Mouse (Mus musculus): ENCODE data around the gene Ptrhd1.

The Ptrhd1 gene

DNA sequence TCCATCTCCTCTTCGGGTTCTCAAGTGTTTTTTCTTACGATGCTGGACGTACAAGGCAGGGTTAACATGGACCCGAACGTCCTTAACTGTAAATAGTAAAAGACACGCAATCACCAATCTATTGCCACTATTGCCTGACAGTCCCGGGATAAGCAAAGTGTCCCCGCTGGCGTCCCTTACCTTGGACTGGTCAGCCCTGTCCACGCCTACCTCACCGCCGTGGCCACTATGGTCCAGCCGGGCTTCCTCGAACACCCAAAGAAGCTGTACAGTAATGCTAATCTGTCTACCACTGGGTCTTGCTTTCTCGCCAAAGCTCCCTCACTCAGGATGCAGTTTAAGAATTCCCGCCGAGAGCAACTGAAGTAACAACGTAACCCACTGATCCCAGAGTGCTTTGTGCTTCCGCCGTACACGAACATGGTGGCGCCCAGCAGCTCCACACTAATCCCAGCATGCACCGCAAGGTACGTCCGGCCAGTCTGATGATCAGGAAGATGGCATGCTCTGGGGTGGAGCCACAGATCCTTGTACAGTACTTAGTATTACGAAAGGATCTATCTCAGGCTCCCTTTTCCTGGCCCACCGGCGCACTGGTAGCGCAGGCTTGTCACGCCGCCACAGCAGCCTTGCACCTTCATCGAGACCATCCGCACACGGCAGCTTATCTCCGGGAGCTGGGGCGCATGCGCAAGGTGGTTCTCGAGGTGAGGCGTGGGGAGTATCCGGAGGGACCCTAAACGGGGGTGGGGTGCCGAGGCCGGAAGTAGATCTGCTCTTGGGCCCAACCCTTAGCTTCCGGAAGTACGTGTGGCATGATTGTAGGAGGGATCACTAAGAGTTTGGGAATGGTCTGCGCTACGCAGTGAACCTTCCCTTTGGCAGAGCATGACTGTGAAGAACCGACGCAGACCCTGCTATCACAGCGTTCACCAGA is at the start of gene Ptrhd1, which contains the start of gene Cenpo:
Gene Ptrhd1 (plus strand): TSS at position 456 of the 937 bp plus-strand sequence.
Gene Cenpo (minus strand): TSS at position 723 of the 937 bp plus-strand sequence.
- H3K27me3 ChIP-seq (ENCODE audit: control insufficient read depth, insufficient read depth, low read length, poor library complexity, severe bottlenecking): no peaks in the 10 kb centered on the region
- DNase-seq (ENCODE audit: low read depth, low spot score): peak; percentile 97
- no peaks in the 10 kb centered on the region for H3K36me3 ChIP-seq (ENCODE audit: control insufficient read depth, insufficient read depth, low read length, poor library complexity, severe bottlenecking)

DNA sequence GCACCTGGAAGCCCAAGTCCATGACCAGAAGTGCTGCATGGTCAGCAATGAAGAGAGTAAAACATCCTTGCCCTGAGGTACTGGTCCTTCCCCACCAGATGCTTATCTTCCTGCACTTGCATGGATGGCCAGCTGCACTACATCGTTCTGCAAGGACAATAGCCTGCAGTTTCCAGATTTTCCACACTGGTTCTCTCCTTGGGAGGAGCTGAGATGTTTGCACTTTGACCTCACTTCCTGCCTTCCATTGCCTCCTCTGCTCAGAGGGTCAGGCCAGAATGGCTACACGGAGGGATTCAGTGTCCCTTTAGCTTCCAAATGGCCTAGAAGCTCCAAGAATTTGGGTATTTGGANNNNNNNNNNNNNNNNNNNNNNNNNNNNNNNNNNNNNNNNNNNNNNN is 49.2 kb upstream of the Ptrhd1 start:
- H3K36me3 ChIP-seq (ENCODE audit: control insufficient read depth, insufficient read depth, low read length, poor library complexity, severe bottlenecking): no peaks in the 10 kb centered on the region
- H3K27me3 ChIP-seq (ENCODE audit: control insufficient read depth, insufficient read depth, low read length, poor library complexity, severe bottlenecking): no peaks in the 10 kb centered on the region
- no peak for DNase-seq (ENCODE audit: low read depth, low spot score)

DNA sequence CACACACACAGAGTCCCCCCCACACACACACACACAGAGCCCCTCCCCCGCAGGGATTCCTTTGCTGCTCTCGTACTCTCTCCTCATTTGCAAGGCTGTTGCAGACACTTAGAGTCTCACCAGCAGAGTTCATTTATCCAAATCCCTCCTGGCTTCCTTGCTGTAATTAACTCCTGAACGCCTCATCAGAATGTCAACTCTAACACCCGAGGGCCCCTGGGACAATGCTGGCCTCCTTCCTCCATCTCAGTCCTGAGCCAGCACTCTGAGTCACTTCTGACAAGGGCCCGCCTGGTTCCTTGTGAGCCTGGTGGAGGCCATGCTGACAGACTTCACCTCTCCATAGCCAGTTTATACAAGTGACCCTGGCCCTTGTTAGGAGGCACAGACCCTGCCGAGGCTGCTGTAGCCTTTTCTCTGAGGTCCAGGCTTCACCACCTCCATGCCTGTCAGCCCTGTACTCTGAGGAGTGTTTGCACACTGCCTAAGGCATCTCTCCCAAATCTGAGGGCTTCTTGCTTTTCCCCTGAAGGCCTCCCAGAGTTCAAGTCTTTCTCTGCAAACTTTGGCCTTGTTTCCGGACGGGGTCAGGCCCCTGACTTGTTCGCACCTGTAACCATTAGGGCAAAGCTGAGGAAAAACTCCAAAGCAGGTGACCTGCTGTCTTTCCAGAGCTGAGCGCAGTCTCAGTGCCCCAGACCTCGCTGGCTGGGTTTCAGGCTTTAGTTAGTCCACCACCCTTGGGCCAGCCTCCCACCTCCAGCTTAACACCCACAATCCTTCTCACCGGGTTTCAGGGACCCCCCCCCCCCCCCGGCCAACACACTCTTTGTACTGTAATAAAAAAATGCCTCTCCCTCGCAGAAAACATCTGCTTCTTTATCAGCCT is 45.4 kb upstream of the Ptrhd1 start:
- H3K27me3 ChIP-seq (ENCODE audit: control insufficient read depth, insufficient read depth, low read length, poor library complexity, severe bottlenecking): no peaks in the 10 kb centered on the region
- no peak for DNase-seq (ENCODE audit: low read depth, low spot score)
- no peaks in the 10 kb centered on the region for H3K36me3 ChIP-seq (ENCODE audit: control insufficient read depth, insufficient read depth, low read length, poor library complexity, severe bottlenecking)

DNA sequence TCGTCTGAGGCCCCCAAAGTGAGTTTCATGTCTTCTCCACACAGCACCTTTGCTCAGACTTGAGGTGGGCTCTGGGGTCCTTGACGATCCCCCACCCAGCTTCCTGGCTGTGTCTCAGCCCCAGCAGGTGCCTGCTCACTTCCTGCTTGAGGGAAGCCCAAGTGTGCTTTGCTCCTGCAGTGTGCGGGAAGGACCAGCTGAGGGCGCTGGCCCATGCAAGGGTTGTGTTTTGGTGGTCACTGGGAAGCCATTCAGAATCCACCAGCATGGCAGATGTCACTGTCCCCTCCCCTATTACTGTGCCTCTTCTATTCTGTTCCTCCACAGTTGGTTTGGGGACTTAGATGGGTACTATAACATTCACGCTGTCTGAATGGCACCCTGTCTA is 44.8 kb upstream of the Ptrhd1 start:
- Histone ChIP-seq H3K36me3 (ENCODE audit: control insufficient read depth, insufficient read depth, low read length, poor library complexity, severe bottlenecking) (no peaks in the 10 kb centered on the region), H3K27me3 (ENCODE audit: control insufficient read depth, insufficient read depth, low read length, poor library complexity, severe bottlenecking) (no peaks in the 10 kb centered on the region)
- peak; percentile 27 for DNase-seq (ENCODE audit: low read depth, low spot score)

DNA sequence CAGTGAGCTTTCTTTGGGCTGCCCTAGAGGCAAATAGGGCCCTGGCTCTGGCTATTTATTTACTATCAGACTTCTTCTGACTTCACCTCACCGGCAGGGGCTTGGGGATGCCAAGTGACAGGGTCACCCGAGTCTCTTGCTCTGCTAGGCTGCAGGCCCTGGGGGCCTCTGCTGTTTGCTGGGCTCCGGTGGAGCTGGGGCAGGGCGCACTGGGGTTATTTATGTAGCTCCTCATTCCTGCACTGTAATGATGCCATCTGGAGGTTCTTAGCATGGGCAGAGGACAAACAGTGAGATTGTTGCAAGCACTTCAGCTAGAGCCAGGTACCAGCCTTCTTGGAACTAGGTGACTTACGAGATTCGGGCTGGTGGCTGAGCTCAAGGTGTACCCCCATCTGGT is 41.3 kb upstream of the Ptrhd1 start:
- no peaks in the 10 kb centered on the region for H3K36me3 ChIP-seq (ENCODE audit: control insufficient read depth, insufficient read depth, low read length, poor library complexity, severe bottlenecking)
- DNase-seq (ENCODE audit: low read depth, low spot score): no peak
- no peaks in the 10 kb centered on the region for H3K27me3 ChIP-seq (ENCODE audit: control insufficient read depth, insufficient read depth, low read length, poor library complexity, severe bottlenecking)

DNA sequence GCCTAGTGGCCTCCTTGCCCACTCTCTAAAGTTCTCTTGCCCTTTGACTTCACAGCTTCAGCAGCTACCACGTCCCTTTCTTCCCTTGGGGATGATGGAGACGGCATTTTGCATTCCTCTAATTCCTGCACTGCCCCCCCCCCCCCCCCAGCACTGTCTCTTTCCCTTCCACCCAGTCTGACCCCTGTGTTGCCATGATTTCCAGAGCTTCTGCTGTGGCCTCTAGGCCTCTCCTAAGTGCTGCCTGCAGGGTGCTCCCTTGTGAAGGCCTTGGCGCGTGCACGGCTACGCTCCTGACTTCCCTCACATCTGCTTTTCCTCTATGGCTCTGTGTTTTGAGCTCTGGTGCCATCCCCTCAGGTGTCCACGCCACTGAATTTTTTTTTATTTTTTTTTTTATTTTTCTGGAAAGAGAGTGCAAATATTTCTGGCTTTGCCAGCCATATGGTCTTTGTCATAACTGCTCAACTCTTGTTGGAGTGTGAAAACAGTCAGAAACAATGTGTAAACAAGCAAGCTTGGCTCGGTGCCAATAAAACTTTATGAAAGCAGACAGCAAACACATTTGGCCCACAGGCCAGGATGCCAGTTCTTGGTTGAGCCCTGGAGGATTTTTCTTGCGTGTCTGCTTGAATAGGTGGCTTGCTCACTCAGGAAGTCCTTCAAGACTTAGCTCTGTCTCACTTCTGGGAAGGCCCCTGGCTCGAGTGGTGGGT is 40.6 kb upstream of the Ptrhd1 start:
- Histone ChIP-seq H3K36me3 (ENCODE audit: control insufficient read depth, insufficient read depth, low read length, poor library complexity, severe bottlenecking) (no peaks in the 10 kb centered on the region), H3K27me3 (ENCODE audit: control insufficient read depth, insufficient read depth, low read length, poor library complexity, severe bottlenecking) (no peaks in the 10 kb centered on the region)
- no peak for DNase-seq (ENCODE audit: low read depth, low spot score)

DNA sequence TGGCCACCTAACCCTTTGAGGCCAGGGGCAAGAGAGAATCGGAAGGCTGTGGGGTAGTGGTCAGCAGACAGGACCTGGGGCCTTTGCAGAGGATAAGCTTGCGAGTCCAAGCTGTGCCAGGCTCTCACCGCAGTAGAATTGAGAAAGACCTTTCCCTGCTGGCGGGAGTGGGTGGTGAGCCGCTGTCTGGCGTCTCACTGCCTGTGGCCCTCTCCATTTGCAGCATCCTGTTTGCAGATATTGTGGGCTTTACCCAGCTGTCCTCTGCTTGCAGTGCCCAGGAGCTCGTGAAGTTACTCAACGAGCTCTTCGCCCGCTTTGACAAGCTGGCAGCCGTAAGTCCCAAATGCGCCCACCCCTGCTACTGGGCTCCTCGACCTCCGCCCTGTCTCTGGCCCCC is 39.2 kb upstream of the Ptrhd1 start:
- H3K36me3 ChIP-seq (ENCODE audit: control insufficient read depth, insufficient read depth, low read length, poor library complexity, severe bottlenecking): no peaks in the 10 kb centered on the region
- no peaks in the 10 kb centered on the region for H3K27me3 ChIP-seq (ENCODE audit: control insufficient read depth, insufficient read depth, low read length, poor library complexity, severe bottlenecking)
- no peak for DNase-seq (ENCODE audit: low read depth, low spot score)

DNA sequence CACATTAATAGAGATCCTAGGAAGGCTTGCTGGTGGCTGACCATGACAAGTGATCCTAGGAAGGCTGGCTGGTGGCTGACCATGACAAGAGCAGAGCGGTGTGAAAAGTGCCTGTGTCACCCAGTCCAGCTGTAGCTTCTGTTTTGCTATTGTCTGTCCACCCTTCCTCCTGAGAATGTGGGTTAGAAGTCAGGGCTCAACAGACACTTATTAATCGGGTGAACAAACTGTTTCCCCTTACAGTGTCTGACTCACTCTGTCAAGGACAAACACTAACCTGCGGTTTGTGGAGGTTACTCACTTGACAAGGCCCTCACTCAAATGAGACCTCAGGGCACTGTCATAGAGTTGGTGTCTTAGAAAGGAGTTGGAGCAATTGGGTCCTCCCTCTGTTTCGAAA is 35.1 kb upstream of the Ptrhd1 start:
- Histone ChIP-seq H3K36me3 (ENCODE audit: control insufficient read depth, insufficient read depth, low read length, poor library complexity, severe bottlenecking) (no peaks in the 10 kb centered on the region), H3K27me3 (ENCODE audit: control insufficient read depth, insufficient read depth, low read length, poor library complexity, severe bottlenecking) (no peaks in the 10 kb centered on the region)
- no peak for DNase-seq (ENCODE audit: low read depth, low spot score)

DNA sequence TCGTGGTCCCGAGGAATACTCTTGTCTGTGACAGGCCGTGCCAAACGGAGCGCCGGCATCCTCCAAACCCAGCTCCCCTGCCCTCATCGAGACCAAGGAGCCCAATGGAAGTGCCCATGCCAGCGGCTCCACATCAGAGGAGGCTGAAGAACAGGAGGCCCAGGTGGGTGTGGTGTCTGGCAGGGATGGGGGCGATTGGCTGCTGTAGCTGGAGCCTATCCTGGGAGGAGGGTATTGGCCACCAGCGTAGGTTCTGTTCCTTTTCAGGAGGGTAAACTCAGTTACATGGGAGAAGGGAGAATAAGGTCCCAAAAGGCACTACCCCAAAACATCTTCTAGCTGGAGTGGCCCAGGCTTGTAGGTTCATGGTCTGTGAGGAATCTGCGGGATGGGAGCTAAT is 34.6 kb upstream of the Ptrhd1 start:
- no peak for DNase-seq (ENCODE audit: low read depth, low spot score)
- no peaks in the 10 kb centered on the region for H3K36me3 ChIP-seq (ENCODE audit: control insufficient read depth, insufficient read depth, low read length, poor library complexity, severe bottlenecking)
- H3K27me3 ChIP-seq (ENCODE audit: control insufficient read depth, insufficient read depth, low read length, poor library complexity, severe bottlenecking): no peaks in the 10 kb centered on the region

DNA sequence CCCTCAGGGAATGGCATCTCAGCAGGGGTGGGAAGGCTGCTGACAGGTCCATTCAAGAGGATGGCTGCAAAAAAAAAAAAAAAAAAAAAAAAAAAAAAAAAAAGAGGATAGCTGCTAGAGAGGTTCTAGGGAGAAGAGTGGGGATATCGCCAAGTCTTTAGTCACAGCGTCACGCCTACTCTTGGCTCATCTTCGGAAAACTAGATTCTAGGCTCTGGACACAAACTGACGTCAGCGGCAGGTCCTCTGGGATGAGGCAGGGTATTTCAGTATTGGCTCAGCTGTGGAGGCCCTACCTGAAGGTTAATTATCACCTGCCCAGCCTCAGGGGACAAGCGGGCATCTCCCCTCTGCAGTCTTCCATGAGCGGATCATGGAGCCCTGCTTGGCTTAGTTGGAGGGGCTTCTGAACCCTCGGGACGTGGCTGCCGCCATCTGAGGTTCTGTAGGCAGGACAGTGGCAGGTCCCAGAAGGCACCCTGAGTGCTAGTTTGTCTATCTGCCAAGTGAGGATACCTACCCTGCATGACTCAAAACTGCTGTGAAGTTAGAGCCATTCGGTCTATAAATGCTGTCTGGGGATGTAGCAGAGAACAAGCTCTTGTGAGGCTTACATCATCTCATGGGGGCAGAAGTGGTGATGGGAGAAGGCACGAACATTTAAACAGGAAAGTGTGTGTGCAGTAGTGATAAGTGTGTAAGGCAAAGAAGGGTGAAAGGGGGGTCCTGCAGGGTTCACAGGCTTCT is 32.2 kb upstream of the Ptrhd1 start:
- DNase-seq (ENCODE audit: low read depth, low spot score): no peak
- Histone ChIP-seq H3K27me3 (ENCODE audit: control insufficient read depth, insufficient read depth, low read length, poor library complexity, severe bottlenecking) (no peaks in the 10 kb centered on the region), H3K36me3 (ENCODE audit: control insufficient read depth, insufficient read depth, low read length, poor library complexity, severe bottlenecking) (no peaks in the 10 kb centered on the region)

DNA sequence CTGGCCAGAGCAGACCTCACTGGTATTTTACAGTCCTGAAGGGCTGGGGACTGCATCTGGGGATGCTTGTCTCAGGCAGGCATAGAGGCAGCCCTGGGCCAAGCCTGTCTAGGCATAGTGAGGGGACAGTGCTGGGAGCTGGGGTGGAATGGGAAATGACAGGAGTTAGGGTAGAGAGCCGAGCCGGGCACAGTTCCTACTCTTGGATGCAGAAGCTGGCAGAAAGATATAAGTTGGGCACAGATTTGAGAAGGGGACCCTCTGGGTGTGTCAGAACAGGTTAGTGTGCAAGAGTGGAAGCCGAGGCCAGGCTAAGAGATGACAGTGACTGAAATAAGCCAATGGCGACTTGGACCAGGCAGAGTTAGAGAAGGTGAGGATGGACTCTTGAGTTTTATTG is 31.6 kb upstream of the Ptrhd1 start:
- Histone ChIP-seq H3K36me3 (ENCODE audit: control insufficient read depth, insufficient read depth, low read length, poor library complexity, severe bottlenecking) (no peaks in the 10 kb centered on the region), H3K27me3 (ENCODE audit: control insufficient read depth, insufficient read depth, low read length, poor library complexity, severe bottlenecking) (no peaks in the 10 kb centered on the region)
- DNase-seq (ENCODE audit: low read depth, low spot score): no peak

DNA sequence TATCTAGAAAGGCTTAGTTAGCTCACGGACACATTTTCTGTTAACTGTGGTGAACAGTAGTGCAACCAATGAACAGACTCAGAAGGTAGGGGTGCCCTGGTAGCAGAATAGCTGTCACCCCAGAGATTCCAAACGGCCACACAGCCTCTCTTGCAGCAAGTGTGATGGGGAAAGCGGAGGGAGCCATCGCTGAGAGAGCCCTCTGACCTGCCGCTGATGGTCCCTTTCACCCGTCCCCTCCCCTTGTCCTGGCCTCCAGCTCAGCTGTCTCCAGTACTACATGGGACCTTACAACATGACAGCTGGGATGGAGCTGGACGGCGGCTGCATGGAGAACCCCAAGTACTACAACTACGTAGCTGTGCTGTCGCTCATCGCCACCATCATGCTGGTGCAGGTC is 27.7 kb upstream of the Ptrhd1 start:
- no peak for DNase-seq (ENCODE audit: low read depth, low spot score)
- Histone ChIP-seq H3K27me3 (ENCODE audit: control insufficient read depth, insufficient read depth, low read length, poor library complexity, severe bottlenecking) (no peaks in the 10 kb centered on the region), H3K36me3 (ENCODE audit: control insufficient read depth, insufficient read depth, low read length, poor library complexity, severe bottlenecking) (no peaks in the 10 kb centered on the region)

DNA sequence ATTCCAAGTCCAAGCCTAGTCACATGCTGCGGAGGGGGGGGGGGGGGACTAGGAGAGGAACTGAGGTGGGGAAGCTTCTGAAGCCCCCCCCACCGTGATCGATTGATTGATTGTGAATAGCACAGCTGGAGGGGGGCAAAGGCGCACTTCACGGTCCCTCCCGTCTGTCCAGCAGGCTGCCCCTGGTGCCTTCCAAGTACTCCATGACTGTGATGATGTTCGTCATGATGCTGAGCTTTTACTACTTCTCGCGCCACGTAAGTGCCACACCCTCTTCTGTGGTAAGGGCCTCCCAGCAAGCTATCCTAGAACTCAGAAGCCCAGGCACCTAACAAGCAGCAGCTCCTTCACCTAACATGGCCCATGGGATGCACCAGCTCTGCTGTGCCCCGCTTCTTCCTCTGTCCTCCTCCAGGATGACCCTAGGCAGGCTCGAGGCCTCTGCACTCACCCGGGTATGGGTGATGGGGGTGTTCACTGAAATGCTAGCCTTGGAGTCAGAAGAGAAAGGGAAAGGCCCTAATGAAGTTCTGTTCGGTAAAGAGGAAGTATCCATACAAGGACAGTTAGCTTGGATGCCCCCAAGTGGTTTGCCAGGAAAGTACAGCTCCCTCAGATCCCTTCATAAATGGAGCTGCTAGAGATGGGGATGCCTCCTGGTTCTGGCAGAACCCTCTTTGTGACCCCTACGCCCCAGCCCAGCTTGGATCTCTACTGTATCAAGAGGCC is 25.3 kb upstream of the Ptrhd1 start:
- Histone ChIP-seq H3K27me3 (ENCODE audit: control insufficient read depth, insufficient read depth, low read length, poor library complexity, severe bottlenecking) (no peaks in the 10 kb centered on the region), H3K36me3 (ENCODE audit: control insufficient read depth, insufficient read depth, low read length, poor library complexity, severe bottlenecking) (peaks cover 2% of the 10 kb centered on the region)
- peak; percentile 78 for DNase-seq (ENCODE audit: low read depth, low spot score)

Data from splenic B cell, adult 2 months (primary cell).